Mouse (Mus musculus) layer of hippocampus, postnatal 25 days (tissue): ENCODE data around the gene Mtus2. TPM values are rescaled to one million over a fixed set of nuclear protein-coding genes. Genes with fewer than 3 reads are reported as not detected.

ENCODE experiments used
- DNase-seq, 2 experiments: peaks; one replicate each; pipeline ENCODE4 v3.0.0; 2022; ENCODE audit warnings: mixed read lengths in 2 of 2, low spot score in 1 of 2; ENCODE audit errors: extremely low spot score in 1 of 2
- total RNA-seq, 2 experiments: library from RNA; stranded (reverse); gene quantifications; 2 replicates each; pipeline ENCODE4 v1.2.3; 2021

Mtus2 gene
- total RNA-seq, 2 experiments from 2014 or later = 30.0 to 35.6 TPM

GRCm38 (mm10) chr5:147957592-147958271 lies 612 bp downstream of the Mtus2 start:
- peak; percentile 70 to 85 for DNase-seq

- no peak for DNase-seq
Measured at GRCm38 (mm10) chr5:147958552-147958951, 1.4 kb downstream of the Mtus2 start.

- DNase-seq = no peak
Measured at GRCm38 (mm10) chr5:147959088-147959487, 2.0 kb downstream of the Mtus2 start.

- DNase-seq = no peak
Measured at GRCm38 (mm10) chr5:147960793-147961192, 3.7 kb downstream of the Mtus2 start.

GRCm38 (mm10) chr5:147963820-147964580 lies 6.9 kb downstream of the Mtus2 start:
- DNase-seq = no peak

- DNase-seq = peak in 1 of 2 experiments; percentile 51
Measured at GRCm38 (mm10) chr5:147964776-147965175, 7.7 kb downstream of the Mtus2 start.

GRCm38 (mm10) chr5:147966646-147967045 lies 9.5 kb downstream of the Mtus2 start:
- no peak for DNase-seq

- no peak for DNase-seq
Measured at GRCm38 (mm10) chr5:147969566-147969965, 12.4 kb downstream of the Mtus2 start.

- no peak for DNase-seq
Measured at GRCm38 (mm10) chr5:147976001-147976400, 18.9 kb downstream of the Mtus2 start.

GRCm38 (mm10) chr5:147980606-147981005 lies 23.5 kb downstream of the Mtus2 start:
- DNase-seq = peak in 1 of 2 experiments; percentile 21

GRCm38 (mm10) chr5:147990289-147990688 lies 33.2 kb downstream of the Mtus2 start:
- DNase-seq = no peak

- no peak for DNase-seq
Measured at GRCm38 (mm10) chr5:147990775-147991174, 33.7 kb downstream of the Mtus2 start.

GRCm38 (mm10) chr5:147992581-147993378 lies 35.7 kb downstream of the Mtus2 start:
- DNase-seq = peak in 1 of 2 experiments; percentile 16

GRCm38 (mm10) chr5:148005263-148005662 lies 48.1 kb downstream of the Mtus2 start:
- no peak for DNase-seq

- no peak for DNase-seq
Measured at GRCm38 (mm10) chr5:148012156-148012555, 55.0 kb downstream of the Mtus2 start.

- no peak for DNase-seq
Measured at GRCm38 (mm10) chr5:148014133-148014854, 57.2 kb downstream of the Mtus2 start.

GRCm38 (mm10) chr5:148015383-148015782 lies 58.3 kb downstream of the Mtus2 start:
- DNase-seq = no peak

- DNase-seq = no peak
Measured at GRCm38 (mm10) chr5:148017371-148017770, 60.3 kb downstream of the Mtus2 start.

GRCm38 (mm10) chr5:148022784-148023183 lies 65.7 kb downstream of the Mtus2 start:
- DNase-seq = no peak
